Mouse (Mus musculus): ENCODE results near the gene Olfr548-ps1. TPM values are rescaled to one million over a fixed set of nuclear protein-coding genes. Genes with fewer than 3 reads are reported as not detected.
"Not testable (repeated sequence)": the region's sequence is repeated elsewhere in the genome, so short reads cannot be mapped to it uniquely, and the experiment has no call there.

The Olfr548-ps1 gene
- polyA plus RNA-seq (2015; fragmentation: Nextera tagmentation; extraction: Ambion mirVana): not detected in 2 replicates

GRCm38 (mm10) chr7:102540596-102540995, at the start of gene Olfr548-ps1:
Gene Olfr548-ps1 (plus strand): TSS chr7:102540896.
- no peak within 1 kb of the TSS for H3K27ac ChIP-seq
- no peak for ATAC-seq (replicated peaks; ENCODE audit: low FRiP score)
- H3K9ac ChIP-seq: no peak within 1 kb of the TSS
- H3K4me1 ChIP-seq: no peaks in the 10 kb centered on the region
- 87% methylated on average over 2 of the region's 2 CpGs for WGBS
- H3K9me3 ChIP-seq (replicated peaks): no peaks in the 10 kb centered on the region
- H3K4me3 ChIP-seq (replicated peaks): no peak within 1 kb of the TSS
- no peaks in the 10 kb centered on the region for H3K36me3 ChIP-seq
- H3K4me2 ChIP-seq: no peak within 1 kb of the TSS
- no peaks in the 10 kb centered on the region for H3K27me3 ChIP-seq

- H3K27ac ChIP-seq; H3K27me3 ChIP-seq; H3K9me3 ChIP-seq (replicated peaks); ATAC-seq (replicated peaks; ENCODE audit: low FRiP score); H3K4me2 ChIP-seq; H3K9ac ChIP-seq; H3K36me3 ChIP-seq; H3K4me3 ChIP-seq (replicated peaks); H3K4me1 ChIP-seq: not testable (repeated sequence)
- WGBS: 54% methylated on average over 7 of the region's 7 CpGs
These were observed 46.3 kb upstream of the Olfr548-ps1 start for GRCm38 (mm10) chr7:102494416-102494815.

- no peaks in the 10 kb centered on the region for H3K4me1 ChIP-seq
- WGBS: 68% methylated on average over 3 of the region's 3 CpGs
- no peaks in the 10 kb centered on the region for H3K27me3 ChIP-seq
- no peaks in the 10 kb centered on the region for H3K36me3 ChIP-seq
- H3K9me3 ChIP-seq (replicated peaks): no peaks in the 10 kb centered on the region
- no peak within 1 kb of the TSS for H3K9ac ChIP-seq
- ATAC-seq (replicated peaks; ENCODE audit: low FRiP score): no peak
- no peak within 1 kb of the TSS for H3K4me3 ChIP-seq (replicated peaks)
- no peak within 1 kb of the TSS for H3K27ac ChIP-seq
- H3K4me2 ChIP-seq: no peak within 1 kb of the TSS
These were observed 41.2 kb upstream of the Olfr548-ps1 start, which contains the start of gene Olfr545 for GRCm38 (mm10) chr7:102499473-102499872. Gene Olfr545 (minus strand): TSS chr7:102499573.

GRCm38 (mm10) chr7:102501986-102502385, 38.7 kb upstream of the Olfr548-ps1 start:
- no peaks in the 10 kb centered on the region for H3K9me3 ChIP-seq (replicated peaks)
- no peak overlapping the region for H3K4me2 ChIP-seq
- H3K4me1 ChIP-seq: no peaks in the 10 kb centered on the region
- no peak overlapping the region for H3K4me3 ChIP-seq (replicated peaks)
- WGBS: 77% methylated on average over 5 of the region's 5 CpGs
- no peak overlapping the region for H3K27ac ChIP-seq
- H3K27me3 ChIP-seq: no peaks in the 10 kb centered on the region
- no peak for ATAC-seq (replicated peaks; ENCODE audit: low FRiP score)
- H3K36me3 ChIP-seq: no peaks in the 10 kb centered on the region
- H3K9ac ChIP-seq: no peak overlapping the region

- Histone ChIP-seq H3K4me1 (no peaks in the 10 kb centered on the region), H3K27ac (no peak overlapping the region), H3K27me3 (0 out of 2 replicates have a peak, but pooled peaks cover 4% of the 10 kb centered on the region), H3K9ac (no peak overlapping the region), H3K4me2 (no peak overlapping the region), H3K9me3 (replicated peaks) (no peaks in the 10 kb centered on the region), H3K36me3 (no peaks in the 10 kb centered on the region), H3K4me3 (replicated peaks) (no peak overlapping the region)
- 49% methylated on average over 3 of the region's 3 CpGs for WGBS
- ATAC-seq (replicated peaks; ENCODE audit: low FRiP score): peak; percentile 80
These were observed 33.8 kb upstream of the Olfr548-ps1 start for GRCm38 (mm10) chr7:102506848-102507247.

- Histone ChIP-seq H3K27ac (no peak overlapping the region), H3K4me3 (replicated peaks) (no peak overlapping the region), H3K36me3 (no peaks in the 10 kb centered on the region), H3K27me3 (0 out of 2 replicates have a peak, but pooled peaks cover 8% of the 10 kb centered on the region), H3K9ac (no peak overlapping the region), H3K4me1 (peaks cover 3% of the 10 kb centered on the region), H3K9me3 (replicated peaks) (no peaks in the 10 kb centered on the region), H3K4me2 (no peak overlapping the region)
- no peak for ATAC-seq (replicated peaks; ENCODE audit: low FRiP score)
- 90% methylated on average over 9 of the region's 9 CpGs for WGBS
These were observed 32.6 kb upstream of the Olfr548-ps1 start for GRCm38 (mm10) chr7:102508066-102508465.

- Histone ChIP-seq H3K4me3 (replicated peaks) (no peak overlapping the region), H3K27me3 (peaks cover 9% of the 10 kb centered on the region), H3K9me3 (replicated peaks) (no peaks in the 10 kb centered on the region), H3K36me3 (no peaks in the 10 kb centered on the region), H3K4me1 (peaks cover 3% of the 10 kb centered on the region), H3K27ac (no peak overlapping the region), H3K4me2 (no peak overlapping the region), H3K9ac (no peak overlapping the region)
- 90% methylated on average over 6 of the region's 6 CpGs for WGBS
- ATAC-seq (replicated peaks; ENCODE audit: low FRiP score): no peak
These were observed 32.0 kb upstream of the Olfr548-ps1 start for GRCm38 (mm10) chr7:102508666-102509065.

- Histone ChIP-seq H3K27me3 (peaks cover 17% of the 10 kb centered on the region), H3K36me3 (no peaks in the 10 kb centered on the region), H3K4me2 (no peak overlapping the region), H3K9me3 (replicated peaks) (no peaks in the 10 kb centered on the region), H3K4me3 (replicated peaks) (no peak overlapping the region), H3K4me1 (peaks cover 3% of the 10 kb centered on the region), H3K9ac (no peak overlapping the region), H3K27ac (no peak overlapping the region)
- ATAC-seq (replicated peaks; ENCODE audit: low FRiP score): no peak
- whole genome bisulfite sequencing: 74% methylated on average over 7 of the region's 7 CpGs
These were observed 31.0 kb upstream of the Olfr548-ps1 start for GRCm38 (mm10) chr7:102509726-102510125.

GRCm38 (mm10) chr7:102511927-102512326, 28.8 kb upstream of the Olfr548-ps1 start:
- no peaks in the 10 kb centered on the region for H3K9me3 ChIP-seq (replicated peaks)
- H3K4me2 ChIP-seq: no peak overlapping the region
- H3K4me3 ChIP-seq (replicated peaks): no peak overlapping the region
- H3K9ac ChIP-seq: no peak overlapping the region
- no peaks in the 10 kb centered on the region for H3K36me3 ChIP-seq
- no peak for ATAC-seq (replicated peaks; ENCODE audit: low FRiP score)
- H3K27me3 ChIP-seq: peaks cover 17% of the 10 kb centered on the region
- WGBS: 93% methylated on average over 10 of the region's 10 CpGs
- peaks cover 3% of the 10 kb centered on the region for H3K4me1 ChIP-seq
- H3K27ac ChIP-seq: no peak overlapping the region

GRCm38 (mm10) chr7:102512814-102513435, 27.8 kb upstream of the Olfr548-ps1 start:
- H3K4me1 ChIP-seq: peaks cover 3% of the 10 kb centered on the region
- H3K36me3 ChIP-seq: no peaks in the 10 kb centered on the region
- peak overlapping the region; percentile 67 for H3K9ac ChIP-seq
- no peak overlapping the region for H3K27ac ChIP-seq
- no peaks in the 10 kb centered on the region for H3K9me3 ChIP-seq (replicated peaks)
- under 1% methylated on average over 54 of the region's 54 CpGs for WGBS
- peaks cover 17% of the 10 kb centered on the region for H3K27me3 ChIP-seq
- peak; percentile 96 for ATAC-seq (replicated peaks; ENCODE audit: low FRiP score)
- peak overlapping the region; percentile 55 for H3K4me3 ChIP-seq (replicated peaks)
- H3K4me2 ChIP-seq: peak overlapping the region; percentile 97

- 71% methylated on average over 4 of the region's 4 CpGs for WGBS
- Histone ChIP-seq H3K9me3 (replicated peaks) (no peaks in the 10 kb centered on the region), H3K9ac (no peak overlapping the region), H3K4me2 (no peak overlapping the region), H3K36me3 (no peaks in the 10 kb centered on the region), H3K4me1 (peaks cover 3% of the 10 kb centered on the region), H3K27ac (no peak overlapping the region), H3K4me3 (replicated peaks) (no peak overlapping the region), H3K27me3 (peaks cover 17% of the 10 kb centered on the region)
- no peak for ATAC-seq (replicated peaks; ENCODE audit: low FRiP score)
These were observed 26.6 kb upstream of the Olfr548-ps1 start for GRCm38 (mm10) chr7:102514144-102514543.

- H3K27ac ChIP-seq: no peak overlapping the region
- no peaks in the 10 kb centered on the region for H3K9me3 ChIP-seq (replicated peaks)
- peaks cover 3% of the 10 kb centered on the region for H3K4me1 ChIP-seq
- H3K4me2 ChIP-seq: no peak overlapping the region
- 70% methylated on average over 10 of the region's 10 CpGs for WGBS
- H3K27me3 ChIP-seq: peaks cover 17% of the 10 kb centered on the region
- no peaks in the 10 kb centered on the region for H3K36me3 ChIP-seq
- ATAC-seq (replicated peaks; ENCODE audit: low FRiP score): no peak
- no peak overlapping the region for H3K9ac ChIP-seq
- no peak overlapping the region for H3K4me3 ChIP-seq (replicated peaks)
These were observed 24.2 kb upstream of the Olfr548-ps1 start for GRCm38 (mm10) chr7:102516261-102517050.

Data from kidney, embryonic 15.5 days (tissue).